Mouse (Mus musculus) CH12.LX (cell line): ENCODE measurements around the gene Tnfsf9. TPM values are rescaled to one million over a fixed set of nuclear protein-coding genes. Genes with fewer than 3 reads are reported as not detected.

Experiments used
- DNase-seq: peaks from one replicate; pipeline ENCODE4 v3.0.0-alpha.2; 2013; ENCODE audit errors: extremely low read depth
- H3K27ac ChIP-seq: 2 replicates; pipeline ENCODE4 v1.5.1; 2012; ENCODE audit warnings: low read depth, mild to moderate bottlenecking, control low read depth, moderate library complexity; ENCODE audit not compliant: insufficient read depth
- H3K27me3 ChIP-seq: replicated peaks from 2 replicates; pipeline ENCODE3; 2012; ENCODE audit warnings: inconsistent platforms
- H3K36me3 ChIP-seq, 2 experiments: replicated peaks in 1 of 2; 2 replicates each; pipeline versions ENCODE3 to v1.6.1; 2012; ENCODE audit warnings: inconsistent platforms in 1 of 2, low read length in 1 of 2, mild to moderate bottlenecking in 1 of 2, mixed read lengths in 1 of 2, moderate library complexity in 1 of 2; ENCODE audit not compliant: control insufficient read depth in 1 of 2, insufficient read depth in 1 of 2
- H3K4me1 ChIP-seq, 2 experiments: 2 replicates each; pipeline ENCODE4 v1.6.1; 2012; ENCODE audit warnings: inconsistent platforms in 1 of 2, moderate library complexity in 1 of 2; ENCODE audit not compliant: insufficient read depth in 2 of 2, control insufficient read depth in 1 of 2
- H3K4me2 ChIP-seq: 2 replicates; pipeline ENCODE4 v1.6.1; 2012; ENCODE audit warnings: low read depth, mild to moderate bottlenecking, control low read depth; ENCODE audit not compliant: poor library complexity, insufficient read depth, severe bottlenecking
- H3K4me3 ChIP-seq, 3 experiments: fragments of 150-350 bp in 1 of 3; sonication (generic) in 1 of 3; replicated peaks in 1 of 3; 2 replicates each; pipeline versions ENCODE3 to v1.5.1; 2011 to 2012; ENCODE audit warnings: low read depth in 2 of 3, low read length in 2 of 3, mild to moderate bottlenecking in 2 of 3, moderate library complexity in 2 of 3, control low read depth in 1 of 3, improper control_type of control experiment in 1 of 3, inconsistent platforms in 1 of 3, mixed read lengths in 1 of 3; ENCODE audit not compliant: poor library complexity in 1 of 3
- H3K79me2 ChIP-seq: replicated peaks from 2 replicates; pipeline ENCODE4 v1.6.1; 2012; ENCODE audit warnings: mild to moderate bottlenecking, moderate library complexity; ENCODE audit not compliant: control insufficient read depth, poor library complexity, insufficient read depth, severe bottlenecking; ENCODE audit errors: extremely low read depth
- H3K9ac ChIP-seq: 2 replicates; pipeline ENCODE4 v1.6.1; 2012; ENCODE audit warnings: low read depth, mild to moderate bottlenecking, control low read depth, moderate library complexity; ENCODE audit not compliant: insufficient read depth
- H3K9me3 ChIP-seq: replicated peaks from 2 replicates; pipeline ENCODE3; 2012; ENCODE audit warnings: low read length, inconsistent platforms, mixed read lengths
- CTCF ChIP-seq, 2 experiments: IDR thresholded peaks in 1 of 2; conservative IDR thresholded peaks in 1 of 2; 2 replicates each; pipeline ENCODE4 v1.5.1; 2011 to 2012; ENCODE audit warnings: low read depth in 2 of 2, low read length in 2 of 2, improper control_type of control experiment in 1 of 2, inconsistent platforms in 1 of 2, mild to moderate bottlenecking in 1 of 2, moderate library complexity in 1 of 2
- E2F4 ChIP-seq: IDR thresholded peaks from 2 replicates; pipeline ENCODE4 v1.6.1; 2011; ENCODE audit warnings: low read depth, low read length, improper control_type of control experiment; ENCODE audit not compliant: insufficient replicate concordance
- EP300 ChIP-seq: IDR thresholded peaks from 2 replicates; pipeline ENCODE4 v1.6.1; 2011; ENCODE audit warnings: low read length, improper control_type of control experiment
- ETS1 ChIP-seq: conservative IDR thresholded peaks from 2 replicates; pipeline ENCODE4 v1.6.1; 2012; ENCODE audit warnings: low read depth, mild to moderate bottlenecking, inconsistent platforms, low read length, improper control_type of control experiment, moderate library complexity
- HCFC1 ChIP-seq: IDR thresholded peaks from 2 replicates; pipeline ENCODE4 v1.6.1; 2012; ENCODE audit warnings: low read depth, mild to moderate bottlenecking, inconsistent platforms, low read length, improper control_type of control experiment
- MAFK ChIP-seq: IDR thresholded peaks from 2 replicates; pipeline ENCODE4 v1.6.1; 2011; ENCODE audit warnings: low read length, improper control_type of control experiment; ENCODE audit not compliant: insufficient replicate concordance
- MAX ChIP-seq: IDR thresholded peaks from 2 replicates; pipeline ENCODE4 v1.6.1; 2011; ENCODE audit warnings: low read length, improper control_type of control experiment
- MXI1 ChIP-seq: IDR thresholded peaks from 2 replicates; pipeline ENCODE4 v1.6.1; 2011; ENCODE audit warnings: mild to moderate bottlenecking, low read depth, low read length, improper control_type of control experiment
- MYC ChIP-seq: IDR thresholded peaks from 2 replicates; pipeline ENCODE4 v1.6.1; 2011; ENCODE audit warnings: low read depth, mild to moderate bottlenecking, improper control_type of control experiment, low read length
- NRF1 ChIP-seq: IDR thresholded peaks from 2 replicates; pipeline ENCODE4 v1.6.1; 2014; ENCODE audit warnings: low read depth, mild to moderate bottlenecking, inconsistent platforms, low read length, improper control_type of control experiment, moderate library complexity
- POLR2A ChIP-seq: IDR thresholded peaks from 2 replicates; pipeline ENCODE4 v1.6.1; 2011; ENCODE audit warnings: low read depth, mild to moderate bottlenecking, improper control_type of control experiment, low read length
- POLR2AphosphoS2 ChIP-seq: IDR thresholded peaks from 2 replicates; pipeline ENCODE4 v1.6.1; 2011; ENCODE audit warnings: low read depth, low read length, improper control_type of control experiment
- RAD21 ChIP-seq: IDR thresholded peaks from 2 replicates; pipeline ENCODE4 v1.6.1; 2011; ENCODE audit warnings: low read depth, mild to moderate bottlenecking, low read length, improper control_type of control experiment, moderate library complexity
- TBP ChIP-seq: conservative IDR thresholded peaks from 2 replicates; pipeline ENCODE4 v1.6.1; 2011; ENCODE audit warnings: low read depth, low read length, improper control_type of control experiment
- TCF12 ChIP-seq: IDR thresholded peaks from 2 replicates; pipeline ENCODE4 v1.6.1; 2014; ENCODE audit warnings: low read depth, mild to moderate bottlenecking, inconsistent platforms, low read length, improper control_type of control experiment
- USF1 ChIP-seq: IDR thresholded peaks from 2 replicates; pipeline ENCODE4 v1.6.1; 2014; ENCODE audit warnings: low read depth, mild to moderate bottlenecking, inconsistent platforms, low read length, improper control_type of control experiment
- ZC3H11A ChIP-seq: IDR thresholded peaks from 2 replicates; pipeline ENCODE4 v1.6.1; 2012; ENCODE audit warnings: low read depth, mild to moderate bottlenecking, inconsistent platforms, low read length, improper control_type of control experiment
- ZKSCAN1 ChIP-seq: IDR thresholded peaks from 2 replicates; pipeline ENCODE4 v1.6.1; 2012; ENCODE audit warnings: low read depth, inconsistent platforms, low read length, improper control_type of control experiment, borderline replicate concordance
- ZMIZ1 ChIP-seq: IDR thresholded peaks from 2 replicates; pipeline ENCODE4 v1.6.1; 2012; ENCODE audit warnings: low read depth, mild to moderate bottlenecking, inconsistent platforms, low read length, improper control_type of control experiment
- dilution Hi-C: fragments of 300-500 bp; cut with MboI; formaldehyde crosslinking; loops from 2 replicates; pipeline ENCODE4 v1.14.3; 2020; ENCODE audit warnings: low sequenced_read_pairs; ENCODE audit not compliant: extremely low pct_unique_long_range_greater_than_20kb, extremely low pct_ligation_motif_present
- in situ Hi-C: fragments of 300-500 bp; cut with MboI; formaldehyde crosslinking; loops from 3 replicates; pipeline ENCODE4 v1.14.3; 2019; ENCODE audit warnings: low sequenced_read_pairs, low pct_ligation_motif_present, low pct_unique_long_range_greater_than_20kb, mixed read lengths
- polyA plus RNA-seq: library from polyadenylated mRNA; unstranded; fragments of >175 nt; gene quantifications from 2 replicates; pipeline ENCODE4 v1.2.1, GENCODE M21; 2012; ENCODE audit warnings: low read depth; ENCODE audit not compliant: insufficient read length
- total RNA-seq, 2 experiments: library from RNA; depleted of rRNA; stranded (reverse); fragments of 300-350 nt in 1 of 2; fragments of >200 nt in 1 of 2; gene quantifications; 2 replicates each; pipeline ENCODE4 v1.2.3; 2012 to 2014

Gene Tnfsf9
- total and polyA plus RNA-seq, 3 experiments: 123 to 321 (median 137) TPM

GRCm38 (mm10) chr17:57056246-57056645 is 48.9 kb upstream of the Tnfsf9 start:
- dilution Hi-C loops: no loop called here
- Histone ChIP-seq H3K4me3 (no peak overlapping the region), H3K9me3 (no peaks in the 10 kb centered on the region)
- no peak for TF ChIP-seq ZKSCAN1
- TF ChIP-seq CTCF (conservative IDR thresholded peaks at IDR 0.05 in 1 of 2, IDR thresholded peaks at IDR 0.05 in 1 of 2; ENCODE audit: low read depth in 2 of 2, low read length in 2 of 2): no peak
- TF ChIP-seq ZMIZ1: no peak
- TF ChIP-seq POLR2A: no peak
- no peak for TF ChIP-seq NRF1
- no peak for TF ChIP-seq MXI1
- TF ChIP-seq TCF12: no peak
- TF ChIP-seq MAFK: no peak
- TF ChIP-seq E2F4: no peak
- TF ChIP-seq TBP: no peak
- no peak for TF ChIP-seq EP300
- no peak for TF ChIP-seq ETS1
- no peak for TF ChIP-seq HCFC1
- no peak for TF ChIP-seq MAX
- no peak for TF ChIP-seq ZC3H11A
- no peak for TF ChIP-seq MYC
- TF ChIP-seq, all 38 proteins: peak for 0
- H3K4me2 ChIP-seq: no peak overlapping the region
- H3K79me2 ChIP-seq: no peaks in the 10 kb centered on the region
- no peaks in the 10 kb centered on the region for H3K27me3 ChIP-seq
- peaks cover 9 to 26% of the 10 kb centered on the region in 2 experiments for H3K4me1 ChIP-seq
- in situ Hi-C loops: no loop called here
- no peak overlapping the region for H3K27ac ChIP-seq
- H3K9ac ChIP-seq: no peak overlapping the region
- no peak for DNase-seq
- H3K36me3 ChIP-seq: peaks cover 33 to 48% of the 10 kb centered on the region in 2 experiments

GRCm38 (mm10) chr17:57058891-57059485 is 46.1 kb upstream of the Tnfsf9 start, which contains the start of gene Crb3:
Gene Crb3 (plus strand): TSS chr17:57059105.
- H3K4me3 ChIP-seq: peak within 1 kb of the TSS; percentile 70 to 88 (median 87)
- dilution Hi-C loops (no loop called here), in situ Hi-C loops (no loop called here)
- H3K4me2 ChIP-seq: peak within 1 kb of the TSS; percentile 48
- TF ChIP-seq USF1 (no peak), EP300 (no peak), RAD21 (no peak), POLR2AphosphoS2 (no peak), ZMIZ1 (no peak), CTCF (conservative IDR thresholded peaks at IDR 0.05 in 1 of 2, IDR thresholded peaks at IDR 0.05 in 1 of 2; ENCODE audit: low read depth in 2 of 2, low read length in 2 of 2) (no peak), TCF12 (no peak)
- no peaks in the 10 kb centered on the region for H3K9me3 ChIP-seq
- 0 out of 2 replicates have a peak within 1 kb of the TSS, but pooled peaks have one; percentile 2 for H3K27ac ChIP-seq
- H3K36me3 ChIP-seq: peaks cover 16 to 27% of the 10 kb centered on the region in 2 experiments
- H3K9ac ChIP-seq: peak within 1 kb of the TSS; percentile 92
- no peak for DNase-seq
- H3K27me3 ChIP-seq: no peaks in the 10 kb centered on the region
- no peaks in the 10 kb centered on the region for H3K79me2 ChIP-seq
- H3K4me1 ChIP-seq: peaks cover 9 to 26% of the 10 kb centered on the region in 2 experiments
